Mouse (Mus musculus) adrenal gland, adult 2 months (tissue): ENCODE measurements around the gene Mgea5. TPM values are rescaled to one million over a fixed set of nuclear protein-coding genes. Genes with fewer than 3 reads are reported as not detected.
"Not testable (repeated sequence)": the region's sequence is repeated elsewhere in the genome, so short reads cannot be mapped to it uniquely, and the experiment has no call there.

Experiments used
- DNase-seq: peaks from one replicate; pipeline ENCODE4 v3.0.0; 2021
- long read RNA-seq: library from polyadenylated mRNA; stranded (forward); transcript quantifications from one replicate; pipeline ENCODE4 v2.0.0, GENCODE M21; 2021
- polyA plus RNA-seq: library from polyadenylated mRNA; depleted of rRNA; stranded (reverse); fragments of >200 nt; gene quantifications from 2 replicates; pipeline ENCODE4 v1.2.3, GENCODE M21; 2012; rRNA removed
- total RNA-seq, 2 experiments: library from RNA; stranded (reverse); gene quantifications; 2 replicates each; pipeline ENCODE4 v1.2.3; 2021

Gene Mgea5
- total RNA-seq (10 to 100 TPM; 55.8 to 85.1 TPM), polyA plus RNA-seq (5.4 and 8.2 TPM in 2 replicates)
- long read RNA-seq, full-length matches to known transcripts, result 37 of 46 reads
- long read RNA-seq, partial matches to known transcripts, result 3 of 46 reads
- long read RNA-seq, other reads (novel, unspliced or antisense), result 6 of 46 reads

- peak; percentile 99 for DNase-seq
Observed at GRCm38 (mm10) chr19:45783181-45783932, at the start of gene Mgea5. Gene Mgea5 (minus strand): TSS chr19:45783837.

GRCm38 (mm10) chr19:45830679-45831078, 47.0 kb upstream of the Mgea5 start:
- no peak for DNase-seq

GRCm38 (mm10) chr19:45827736-45828135, 44.1 kb upstream of the Mgea5 start:
- DNase-seq, result no peak

- DNase-seq, result no peak
Observed at GRCm38 (mm10) chr19:45827125-45827524, 43.5 kb upstream of the Mgea5 start.

GRCm38 (mm10) chr19:45826146-45826545, 42.5 kb upstream of the Mgea5 start:
- no peak for DNase-seq

- DNase-seq, result no peak
Observed at GRCm38 (mm10) chr19:45821832-45822231, 38.2 kb upstream of the Mgea5 start.

- no peak for DNase-seq
Observed at GRCm38 (mm10) chr19:45817816-45818490, 34.3 kb upstream of the Mgea5 start.

- DNase-seq, result no peak
Observed at GRCm38 (mm10) chr19:45816727-45817126, 33.1 kb upstream of the Mgea5 start.

- no peak for DNase-seq
Observed at GRCm38 (mm10) chr19:45815831-45816405, 32.3 kb upstream of the Mgea5 start, which contains the start of gene Kcnip2. Gene Kcnip2 (minus strand): TSS chr19:45816061.

- DNase-seq, result no peak
Observed at GRCm38 (mm10) chr19:45815170-45815569, 31.5 kb upstream of the Mgea5 start.

- DNase-seq, result no peak
Observed at GRCm38 (mm10) chr19:45813801-45814200, 30.2 kb upstream of the Mgea5 start.

- peak; percentile 82 for DNase-seq
Observed at GRCm38 (mm10) chr19:45813263-45813662, 29.6 kb upstream of the Mgea5 start.

- no peak for DNase-seq
Observed at GRCm38 (mm10) chr19:45812673-45813252, 29.1 kb upstream of the Mgea5 start.

GRCm38 (mm10) chr19:45812115-45812514, 28.5 kb upstream of the Mgea5 start:
- peak; percentile 83 for DNase-seq

- no peak for DNase-seq
Observed at GRCm38 (mm10) chr19:45811028-45811674, 27.5 kb upstream of the Mgea5 start.

- no peak for DNase-seq
Observed at GRCm38 (mm10) chr19:45807732-45808131, 24.1 kb upstream of the Mgea5 start.

GRCm38 (mm10) chr19:45805817-45806216, 22.2 kb upstream of the Mgea5 start:
- not testable (repeated sequence) for DNase-seq

GRCm38 (mm10) chr19:45804593-45805368, 21.1 kb upstream of the Mgea5 start:
- peak; percentile 31 for DNase-seq

GRCm38 (mm10) chr19:45803408-45803807, 19.8 kb upstream of the Mgea5 start:
- no peak for DNase-seq

- no peak for DNase-seq
Observed at GRCm38 (mm10) chr19:45802702-45803101, 19.1 kb upstream of the Mgea5 start.

GRCm38 (mm10) chr19:45796879-45797278, 13.2 kb upstream of the Mgea5 start:
- DNase-seq, result no peak
